Mouse (Mus musculus) lung, embryonic 16.5 days (tissue): ENCODE measurements around the gene Notch4. TPM values are rescaled to one million over a fixed set of nuclear protein-coding genes. Genes with fewer than 3 reads are reported as not detected.

Experiments
- ATAC-seq: fragments of 200-750 bp; cut with Nextera tagmentation; 2 replicates; pipeline ENCODE4 v1.8.0; 2017; ENCODE audit warnings: low read depth, mild to moderate bottlenecking, moderate library complexity
- H3K27ac ChIP-seq: fragments of 300-500 bp; sonication (generic); 2 replicates; pipeline ENCODE4 v1.5.1; 2014; ENCODE audit warnings: mild to moderate bottlenecking, control low read depth, low read length
- H3K27me3 ChIP-seq: fragments of 300-500 bp; sonication (generic); 2 replicates; pipeline ENCODE4 v1.6.1; 2014; ENCODE audit warnings: low read depth, low read length, mixed read lengths; ENCODE audit not compliant: control insufficient read depth, insufficient read depth
- H3K36me3 ChIP-seq: fragments of 300-500 bp; sonication (generic); 2 replicates; pipeline ENCODE4 v1.6.1; 2014; ENCODE audit warnings: low read length; ENCODE audit not compliant: control insufficient read depth, insufficient read depth
- H3K4me1 ChIP-seq: fragments of 300-500 bp; sonication (generic); replicated peaks from 2 replicates; pipeline ENCODE4 v1.6.1; 2014; ENCODE audit warnings: low read length, mixed read lengths; ENCODE audit not compliant: control insufficient read depth, insufficient read depth
- H3K4me2 ChIP-seq: fragments of 300-500 bp; sonication (generic); 2 replicates; pipeline ENCODE4 v1.6.1; 2014; ENCODE audit warnings: low read depth, low read length, control low read depth
- H3K4me3 ChIP-seq: fragments of 300-500 bp; sonication (generic); 2 replicates; pipeline ENCODE4 v1.5.1; 2014; ENCODE audit warnings: mild to moderate bottlenecking, low read length, control low read depth
- H3K9ac ChIP-seq: fragments of 300-500 bp; sonication (generic); 2 replicates; pipeline ENCODE4 v1.6.1; 2014; ENCODE audit warnings: low read length, control low read depth
- H3K9me3 ChIP-seq: fragments of 300-500 bp; sonication (generic); 2 replicates; pipeline ENCODE4 v1.6.1; 2016; ENCODE audit warnings: low read length; ENCODE audit not compliant: control insufficient read depth
- WGBS: fragments of 180-500 bp; shearing (Covaris S2); extraction: QIAGEN DNeasy Blood & Tissue Kit; methylation state at CpG from one replicate; pipeline ENCODE4 v1.1.7; 2014; 5-methylcytosine and 5-hydroxymethylcytosine counted together
- polyA plus RNA-seq: library from polyadenylated mRNA; unstranded; fragments of >200 nt; fragmentation: Nextera tagmentation; extraction: Ambion mirVana; gene quantifications from 2 replicates; pipeline ENCODE4 v1.2.1, GENCODE M21; 2015

Notch4 gene
- polyA plus RNA-seq, 1 experiment from 2014 or later, result 10.2 TPM

DNA sequence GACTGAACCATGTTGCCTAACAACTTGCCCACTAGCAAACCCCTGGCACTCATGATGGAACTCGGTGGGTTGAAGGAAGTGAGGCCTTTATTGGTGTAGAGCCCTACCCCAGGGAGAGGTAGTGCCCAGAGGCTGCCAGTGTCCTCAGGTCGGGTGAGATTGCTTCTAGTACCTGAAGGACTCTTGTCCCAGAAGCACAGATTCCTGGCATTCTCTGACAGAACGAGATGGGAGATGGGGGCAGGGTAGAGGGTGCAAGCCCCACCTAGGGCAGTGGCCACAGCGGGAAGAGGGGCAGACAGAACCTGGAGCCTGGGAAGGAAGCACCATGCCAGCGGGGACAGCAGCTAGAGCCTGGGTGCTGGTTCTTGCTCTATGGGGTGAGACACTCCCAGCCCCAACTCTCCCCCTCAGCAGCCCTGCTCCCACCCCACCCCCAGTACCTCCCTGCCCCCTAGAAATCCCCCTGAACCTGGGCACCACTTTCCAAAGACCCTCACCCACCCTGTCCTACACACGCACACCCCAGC, 33.6 kb downstream of the Notch4 start, which contains the start of gene Ager:
Gene Ager, plus strand, starts transcription at position 297 of the 530 bp plus-strand sequence.
- Histone ChIP-seq H3K4me3 (peak within 1 kb of the TSS; percentile 40), H3K9me3 (no peaks in the 10 kb centered on the region), H3K4me2 (peak within 1 kb of the TSS; percentile 49), H3K4me1 (peaks cover 50% of the 10 kb centered on the region), H3K27me3 (no peaks in the 10 kb centered on the region), H3K27ac (peak within 1 kb of the TSS; percentile 87), H3K9ac (peak within 1 kb of the TSS; percentile 66), H3K36me3 (peaks cover 29% of the 10 kb centered on the region)
- ATAC-seq, result peak; percentile 70
- 14% methylated on average over 6 of the region's 6 CpGs for WGBS

DNA sequence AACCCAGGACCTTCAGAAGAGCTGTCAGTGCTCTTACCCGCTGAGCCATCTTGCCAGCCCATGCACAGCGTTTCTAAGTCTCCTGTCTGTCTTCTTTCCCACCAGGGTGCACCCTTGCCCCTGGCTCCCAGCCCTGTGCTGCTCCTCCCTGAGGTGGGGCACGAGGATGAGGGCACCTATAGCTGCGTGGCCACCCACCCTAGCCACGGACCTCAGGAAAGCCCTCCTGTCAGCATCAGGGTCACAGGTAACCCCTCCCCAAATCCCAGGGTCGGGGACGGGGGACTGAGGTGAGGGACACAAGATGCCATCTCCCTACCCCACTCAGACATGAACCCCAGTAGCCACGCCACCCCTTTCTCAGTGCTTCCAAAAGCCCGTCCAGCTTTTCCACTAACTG, 35.8 kb downstream of the Notch4 start:
- Histone ChIP-seq H3K4me1 (peaks cover 44% of the 10 kb centered on the region), H3K4me2 (no peak overlapping the region), H3K27me3 (no peaks in the 10 kb centered on the region), H3K36me3 (peaks cover 20% of the 10 kb centered on the region), H3K9ac (no peak overlapping the region), H3K4me3 (no peak overlapping the region), H3K9me3 (no peaks in the 10 kb centered on the region), H3K27ac (no peak overlapping the region)
- no peak for ATAC-seq
- 73% methylated on average over 9 of the region's 9 CpGs for WGBS

DNA sequence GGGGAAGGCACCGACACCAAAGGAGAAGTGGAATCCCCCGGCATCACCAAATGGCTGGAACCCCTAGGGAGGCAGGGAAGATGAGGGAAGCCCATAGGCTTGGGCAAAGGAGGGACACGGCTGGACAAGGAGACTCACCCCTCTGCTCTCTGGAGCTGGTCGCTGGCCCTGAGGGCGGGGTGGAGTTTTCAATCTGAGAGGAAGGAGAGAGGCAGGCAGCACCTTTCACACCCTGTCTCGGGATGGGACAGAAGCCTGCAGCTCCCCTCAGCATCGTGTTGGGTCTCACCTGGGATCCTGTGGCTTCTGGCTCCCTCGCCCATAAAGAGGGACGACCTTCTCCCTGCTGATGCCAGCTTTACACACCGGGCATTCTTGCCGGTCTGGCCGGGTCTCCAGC, 37.7 kb downstream of the Notch4 start:
- Histone ChIP-seq H3K4me2 (no peak overlapping the region), H3K4me1 (peaks cover 33% of the 10 kb centered on the region), H3K27ac (no peak overlapping the region), H3K9ac (no peak overlapping the region), H3K27me3 (no peaks in the 10 kb centered on the region), H3K36me3 (peaks cover 11% of the 10 kb centered on the region), H3K9me3 (no peaks in the 10 kb centered on the region), H3K4me3 (no peak overlapping the region)
- 75% methylated on average over 12 of the region's 12 CpGs for WGBS
- no peak for ATAC-seq

DNA sequence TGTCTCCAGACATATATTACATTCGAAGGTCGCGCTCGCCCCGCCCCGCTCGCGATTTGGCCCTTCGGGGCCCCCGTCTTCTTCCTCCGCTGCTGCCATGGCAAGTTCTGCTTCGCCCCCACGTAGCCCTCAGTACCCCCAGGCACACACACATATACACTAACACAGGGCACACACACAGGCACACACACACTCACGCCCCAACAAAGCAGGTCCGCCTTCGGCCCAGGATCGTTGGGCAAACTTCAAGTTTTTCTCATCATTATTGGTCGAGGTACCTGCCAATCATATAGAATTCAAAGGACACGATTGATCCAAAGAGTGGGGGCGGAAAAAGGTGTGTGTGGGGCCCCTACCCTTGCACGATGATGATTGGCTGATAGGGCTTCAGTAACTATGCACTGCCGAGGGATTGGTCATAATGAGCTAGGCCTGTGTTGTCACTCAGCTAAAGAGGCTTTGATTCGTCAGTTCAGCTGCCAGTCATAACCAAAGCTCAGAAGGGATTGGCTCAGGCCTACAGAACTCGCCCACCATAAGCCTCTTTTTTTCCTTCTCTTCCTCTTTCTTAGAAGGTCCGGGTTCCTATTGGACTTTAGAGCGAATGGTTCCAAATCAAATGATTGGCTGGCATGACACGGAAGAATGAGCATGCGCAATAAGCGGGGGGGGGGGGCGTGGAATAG, 39.5 kb downstream of the Notch4 start, which contains the start of gene Rnf5:
Gene Rnf5, minus strand, starts transcription at position 316 of the 686 bp plus-strand sequence.
- H3K4me1 ChIP-seq, result peaks cover 31% of the 10 kb centered on the region

DNA sequence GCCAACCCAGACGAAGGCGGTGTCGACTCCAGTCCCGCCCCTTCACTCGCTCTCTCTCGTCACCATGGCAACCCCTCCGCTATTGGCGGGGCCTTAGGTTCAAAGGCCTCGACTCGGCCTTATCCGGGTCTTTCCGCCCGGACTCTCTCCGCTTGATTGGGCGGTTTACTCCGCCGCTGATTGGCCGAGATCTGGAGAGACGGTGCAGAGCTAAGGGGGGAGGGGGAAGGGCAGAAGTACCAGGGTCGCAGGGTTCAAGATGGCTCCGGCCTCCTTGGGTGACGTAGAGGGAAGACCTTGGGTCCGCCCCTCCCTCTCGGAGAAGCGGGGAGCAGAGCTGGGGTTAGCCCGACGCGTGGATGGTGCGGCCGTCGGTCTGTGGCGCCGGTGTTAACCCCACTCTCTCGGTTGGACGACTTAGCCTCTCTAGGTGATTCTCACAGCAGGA, 40.0 kb downstream of the Notch4 start, which contains the start of gene Agpat1:
Gene Agpat1, plus strand, starts transcription at position 202 of the 448 bp plus-strand sequence.
- H3K4me1 ChIP-seq, result peaks cover 32% of the 10 kb centered on the region
- WGBS, result 0% methylated on average over 34 of the region's 35 CpGs
- H3K4me3 ChIP-seq, result peak within 1 kb of the TSS; percentile 88
- ATAC-seq, result peak; percentile 90
- H3K36me3 ChIP-seq, result peaks cover 11% of the 10 kb centered on the region
- H3K27ac ChIP-seq, result peak within 1 kb of the TSS; percentile 91
- H3K9ac ChIP-seq, result peak within 1 kb of the TSS; percentile 96
- no peaks in the 10 kb centered on the region for H3K27me3 ChIP-seq
- H3K4me2 ChIP-seq, result peak within 1 kb of the TSS; percentile 88
- no peaks in the 10 kb centered on the region for H3K9me3 ChIP-seq

More for the DNA sequence above, 39.5 kb downstream of the Notch4 start, which contains the start of gene Rnf5:
- Histone ChIP-seq H3K4me3 (peak within 1 kb of the TSS; percentile 88), H3K36me3 (peaks cover 11% of the 10 kb centered on the region), H3K27me3 (no peaks in the 10 kb centered on the region), H3K9ac (peak within 1 kb of the TSS; percentile 83), H3K4me2 (peak within 1 kb of the TSS; percentile 88), H3K27ac (peak within 1 kb of the TSS; percentile 91), H3K9me3 (no peaks in the 10 kb centered on the region)
- ATAC-seq, result peak; percentile 93
- under 1% methylated on average over 30 of the region's 30 CpGs for WGBS

DNA sequence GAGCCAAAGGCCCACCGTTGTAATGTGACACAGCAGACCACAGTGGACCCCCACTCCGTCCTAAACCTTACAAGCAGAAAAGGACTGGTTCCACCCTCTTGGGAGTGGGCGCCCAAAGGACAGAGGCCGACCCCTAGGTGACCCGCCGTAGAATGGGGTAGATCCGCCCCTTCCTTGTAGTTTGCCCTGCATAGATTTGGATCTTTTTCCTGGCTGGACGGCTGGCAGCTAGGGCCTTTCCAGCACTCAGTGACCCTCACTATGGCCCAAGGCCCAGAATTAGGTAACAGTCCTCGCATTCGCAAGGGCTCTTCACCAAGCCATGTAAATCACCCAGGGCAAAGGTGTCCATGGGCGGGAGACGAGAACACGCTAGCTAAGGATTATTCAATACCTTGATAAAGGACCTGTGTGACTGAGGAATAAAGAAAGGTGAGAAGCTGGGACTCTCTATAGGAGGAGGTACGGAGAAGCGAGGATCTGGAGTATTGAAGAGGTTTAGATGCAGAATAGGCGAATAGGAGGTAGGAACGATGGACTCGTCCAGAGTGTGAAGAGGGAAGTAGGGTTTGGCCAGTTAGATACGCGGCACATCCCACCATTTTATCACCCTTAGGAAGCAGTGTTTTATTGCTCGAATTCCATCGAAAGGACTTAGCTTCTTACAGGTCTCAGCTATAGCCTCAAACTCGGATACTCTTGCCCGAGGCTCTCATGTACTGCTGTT, 40.6 kb downstream of the Notch4 start:
- Histone ChIP-seq H3K36me3 (peaks cover 11% of the 10 kb centered on the region), H3K27ac (peak overlapping the region; percentile 91), H3K27me3 (no peaks in the 10 kb centered on the region), H3K9ac (peak overlapping the region; percentile 96), H3K4me1 (peaks cover 32% of the 10 kb centered on the region), H3K9me3 (no peaks in the 10 kb centered on the region), H3K4me3 (peak overlapping the region; percentile 88), H3K4me2 (peak overlapping the region; percentile 74)
- no peak for ATAC-seq
- WGBS, result 13% methylated on average over 24 of the region's 24 CpGs

DNA sequence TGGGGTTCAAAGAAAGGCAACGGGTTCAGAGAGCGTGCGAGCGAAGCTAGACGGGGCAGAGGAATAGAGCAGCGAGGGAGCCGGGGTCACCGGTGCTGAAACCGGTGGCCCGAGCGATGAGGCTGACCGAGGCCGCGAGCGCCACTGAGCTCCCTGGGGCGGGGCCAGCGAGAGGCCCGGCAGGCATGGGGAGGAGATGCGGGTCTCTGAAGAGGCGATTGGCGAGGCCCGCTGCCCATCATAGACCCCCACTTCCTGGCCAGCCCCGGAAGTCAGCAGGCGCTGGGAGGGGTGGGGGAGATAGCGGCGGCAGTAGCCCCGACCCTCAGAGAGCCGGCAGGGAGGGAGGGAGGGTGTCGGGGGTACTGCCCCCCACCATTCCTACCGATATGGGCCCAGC, 41.5 kb downstream of the Notch4 start:
- Histone ChIP-seq H3K9ac (peak overlapping the region; percentile 96), H3K9me3 (no peaks in the 10 kb centered on the region), H3K27me3 (no peaks in the 10 kb centered on the region), H3K36me3 (peaks cover 6% of the 10 kb centered on the region), H3K4me2 (peak overlapping the region; percentile 74), H3K4me3 (peak overlapping the region; percentile 88), H3K4me1 (peaks cover 29% of the 10 kb centered on the region), H3K27ac (peak overlapping the region; percentile 91)
- ATAC-seq, result peak; percentile 55
- under 1% methylated on average over 27 of the region's 30 CpGs for WGBS

DNA sequence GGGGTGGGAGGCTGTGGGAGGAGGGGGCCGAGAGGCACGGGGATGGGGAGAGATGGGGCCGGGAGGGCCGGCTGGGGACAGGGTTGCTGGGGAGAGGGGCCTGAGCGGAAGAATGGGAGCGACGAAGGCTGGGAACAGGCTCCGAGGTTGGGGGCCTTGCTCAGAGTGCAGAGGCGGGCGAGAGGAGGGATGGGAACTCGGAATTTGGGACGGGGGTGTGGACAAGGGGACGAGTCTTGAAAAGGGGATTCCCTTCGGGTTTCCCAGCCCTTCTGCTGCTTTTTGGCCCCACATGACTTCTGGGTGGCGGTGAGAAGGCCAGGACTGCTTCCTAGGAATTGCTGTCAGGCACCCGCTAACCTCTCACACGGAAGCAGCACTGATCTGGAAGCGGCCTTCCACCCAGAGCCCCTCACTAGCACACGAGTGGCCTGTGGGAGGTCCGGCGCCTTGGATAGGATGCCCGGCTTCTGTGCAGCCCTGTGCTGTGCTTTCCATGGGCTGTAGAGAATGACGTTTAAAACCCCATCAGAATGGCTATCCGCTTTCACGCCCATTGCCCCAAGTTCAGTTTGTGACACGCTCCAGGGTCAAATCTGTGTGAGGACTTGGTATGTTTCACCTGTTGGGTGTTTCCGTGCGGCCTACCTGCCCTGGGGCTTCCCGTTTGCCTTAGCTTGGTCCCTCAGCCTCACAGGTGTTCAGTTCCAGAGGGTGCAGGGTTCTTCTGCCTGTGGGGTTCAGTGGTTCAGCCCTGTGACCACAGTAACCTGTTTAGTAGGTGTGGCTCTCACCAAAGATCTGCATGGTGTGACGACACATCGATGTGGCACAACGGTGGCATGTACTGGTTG, 42.3 kb downstream of the Notch4 start:
- WGBS, result 11% methylated on average over 32 of the region's 32 CpGs
- peak overlapping the region; percentile 88 for H3K4me3 ChIP-seq
- no peaks in the 10 kb centered on the region for H3K27me3 ChIP-seq
- H3K4me1 ChIP-seq, result peaks cover 29% of the 10 kb centered on the region
- no peak for ATAC-seq
- peak overlapping the region; percentile 74 for H3K4me2 ChIP-seq
- no peaks in the 10 kb centered on the region for H3K9me3 ChIP-seq
- peak overlapping the region; percentile 96 for H3K9ac ChIP-seq
- peaks cover 3% of the 10 kb centered on the region for H3K36me3 ChIP-seq
- H3K27ac ChIP-seq, result peak overlapping the region; percentile 77
